Mouse (Mus musculus): Measurements from ENCODE around the gene Ttll6.
"Not testable (repeated sequence)": the region's sequence is repeated elsewhere in the genome, so short reads cannot be mapped to it uniquely, and the experiment has no call there.

Ttll6 gene

DNA sequence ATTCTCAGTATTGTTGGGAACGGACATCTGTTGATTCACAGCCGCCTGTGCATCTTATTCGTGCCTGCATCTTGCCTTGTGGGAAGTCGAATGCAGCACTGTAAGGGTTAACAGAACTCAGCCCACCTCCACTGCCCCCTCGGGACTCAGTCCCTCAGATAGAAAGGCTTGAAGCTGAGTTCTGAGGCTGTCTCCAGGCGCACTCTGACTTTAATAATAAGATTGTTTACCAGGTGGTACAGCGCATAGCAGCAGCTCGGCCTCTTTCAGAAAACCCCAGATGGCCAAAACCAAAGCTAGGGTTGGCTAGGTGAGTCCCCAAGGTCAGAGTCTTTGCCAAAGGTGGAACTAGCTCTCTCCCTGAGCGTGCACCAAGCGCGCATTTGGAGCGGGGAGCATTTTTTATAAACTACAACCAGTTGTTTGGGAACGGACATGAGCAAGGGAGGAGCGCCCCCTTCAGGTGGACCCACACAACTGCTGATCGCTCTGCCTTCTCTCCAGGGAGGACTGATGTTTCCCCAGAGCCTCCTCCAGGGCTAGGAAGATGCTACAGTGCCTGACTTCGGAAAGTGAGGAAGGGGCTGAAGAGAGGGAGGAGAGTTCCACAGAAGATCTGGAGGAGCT, at the start of gene Ttll6:
Gene Ttll6 (plus strand): TSS at position 548 of the 627 bp plus-strand sequence.
- peak; percentile 51 for DNase-seq (ENCODE audit: low read depth)

DNA sequence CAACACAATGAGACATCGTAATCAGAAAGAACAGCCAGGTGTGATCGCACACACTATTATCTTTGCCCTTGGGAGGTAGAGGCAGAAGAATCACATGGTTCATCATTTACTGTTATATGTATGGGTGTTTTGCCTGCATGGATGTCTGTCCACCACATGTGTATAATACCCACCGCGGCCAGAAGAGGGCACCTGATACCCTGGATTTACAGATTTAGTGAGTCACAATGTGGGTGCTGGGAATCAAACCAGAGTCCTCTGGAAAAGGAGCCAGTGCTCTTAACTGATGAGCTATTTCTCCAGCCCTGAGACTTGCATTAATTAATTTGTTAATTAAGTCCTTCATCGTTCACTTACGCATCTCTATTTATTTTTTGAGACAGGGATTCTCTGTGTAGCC, 45.6 kb upstream of the Ttll6 start:
- no peak for DNase-seq (ENCODE audit: low read depth)

DNA sequence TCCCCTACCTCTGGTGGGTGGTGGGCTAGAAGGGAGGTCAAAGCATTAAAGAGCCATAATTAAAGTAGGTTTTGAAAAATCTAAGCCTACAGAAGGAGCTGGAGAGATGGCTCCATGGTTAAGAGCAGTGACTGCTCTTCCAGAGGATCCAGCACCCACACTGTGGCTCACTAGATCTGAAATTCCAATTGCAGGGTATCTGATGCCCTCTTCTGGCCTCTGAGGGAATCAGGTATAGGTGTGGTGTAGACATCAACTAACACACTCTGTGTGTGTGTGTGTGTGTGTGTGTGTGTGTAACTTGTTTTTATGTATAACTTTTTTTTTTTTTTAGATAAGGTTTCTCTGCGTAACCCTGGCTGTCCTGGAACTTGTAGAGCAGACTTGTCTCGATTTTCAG, 42.5 kb upstream of the Ttll6 start:
- peak; percentile 50 for DNase-seq (ENCODE audit: low read depth)

DNA sequence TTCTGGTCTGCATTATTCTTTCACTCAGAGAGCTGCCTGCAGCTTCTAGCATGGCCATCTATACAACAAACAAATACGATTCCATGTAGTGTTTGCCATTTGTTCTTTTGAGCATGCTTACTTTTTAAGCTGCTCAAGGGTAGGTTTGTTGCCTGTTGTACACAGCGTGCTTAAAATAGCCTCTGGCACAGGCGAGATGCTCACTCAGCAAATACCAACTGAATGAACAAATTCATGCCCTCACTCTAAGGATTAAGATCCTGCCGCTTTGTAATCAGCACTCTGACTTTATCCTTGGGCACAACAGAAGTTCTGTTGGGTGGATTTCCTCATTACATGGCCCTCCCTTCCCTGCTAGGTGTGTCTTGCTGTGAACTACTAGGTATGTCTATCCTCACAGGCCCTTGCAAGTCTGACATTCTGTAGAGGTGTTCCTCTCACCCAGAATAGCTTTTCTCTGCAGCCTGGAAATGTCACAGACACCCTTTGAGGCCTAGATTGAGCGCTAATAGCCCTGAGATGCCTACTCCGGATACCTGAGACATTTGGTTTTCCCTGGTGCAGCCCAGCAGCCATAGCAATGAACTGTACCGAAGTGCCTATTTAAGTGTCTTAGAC, 40.8 kb upstream of the Ttll6 start:
- peak; percentile 27 for DNase-seq (ENCODE audit: low read depth)

DNA sequence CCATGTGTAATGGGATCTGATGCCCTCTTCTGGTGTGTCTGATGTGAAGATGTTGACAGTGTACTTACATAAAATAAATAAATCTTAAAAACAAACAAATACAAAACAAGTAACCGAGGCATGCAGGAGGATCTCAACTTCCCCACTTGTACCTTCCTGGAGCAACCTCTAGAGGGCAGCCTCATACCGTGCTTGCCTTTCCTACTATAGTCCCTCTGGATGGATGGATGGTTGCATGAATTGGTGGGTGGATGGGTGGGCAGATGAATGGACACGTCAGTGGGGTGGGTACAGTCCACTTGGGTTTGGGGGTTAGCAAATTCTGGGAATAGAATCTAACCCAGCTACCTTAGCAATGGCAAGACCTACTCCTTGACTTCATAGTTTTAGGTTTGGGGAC, 40.2 kb upstream of the Ttll6 start:
- DNase-seq (ENCODE audit: low read depth): peak; percentile 73

DNA sequence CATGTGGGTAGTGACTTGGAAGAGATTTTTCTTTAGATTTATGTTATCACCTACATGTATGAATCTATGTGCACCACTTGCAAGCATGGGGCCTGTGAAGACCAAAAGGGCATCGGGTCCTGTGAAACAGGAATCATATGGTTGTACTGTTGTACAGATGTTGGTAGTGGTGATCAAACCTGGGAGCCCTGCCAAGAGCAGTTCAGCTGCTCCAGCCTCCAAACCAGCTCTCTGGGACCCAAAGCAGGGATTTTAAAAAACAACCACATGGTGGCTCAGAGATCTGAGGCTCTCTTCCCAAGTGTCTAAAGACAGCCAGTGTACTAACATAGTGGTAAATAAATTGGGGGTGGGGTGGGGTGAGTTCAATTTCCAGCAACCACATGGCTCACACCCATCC, 25.2 kb upstream of the Ttll6 start:
- no peak for DNase-seq (ENCODE audit: low read depth)

DNA sequence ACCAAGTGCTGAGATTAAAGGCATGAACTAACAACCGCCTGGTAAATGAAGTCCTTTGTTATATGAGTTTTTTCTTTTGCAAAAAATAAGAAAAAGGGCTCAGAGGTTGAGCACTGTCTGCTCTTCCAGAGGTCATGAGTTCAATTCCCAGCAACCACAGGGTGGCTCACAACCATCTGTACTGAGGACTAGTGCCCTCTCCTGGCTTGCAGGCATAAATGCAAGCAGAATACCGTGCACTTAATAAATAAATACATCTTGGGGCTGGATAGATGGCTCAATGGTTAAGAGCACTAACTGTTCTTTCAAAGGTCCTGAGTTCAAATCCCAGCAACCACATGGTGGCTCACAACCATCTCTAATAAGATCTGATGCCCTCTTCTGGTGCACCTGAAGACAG, 22.6 kb upstream of the Ttll6 start:
- DNase-seq (ENCODE audit: low read depth): peak; percentile 35

DNA sequence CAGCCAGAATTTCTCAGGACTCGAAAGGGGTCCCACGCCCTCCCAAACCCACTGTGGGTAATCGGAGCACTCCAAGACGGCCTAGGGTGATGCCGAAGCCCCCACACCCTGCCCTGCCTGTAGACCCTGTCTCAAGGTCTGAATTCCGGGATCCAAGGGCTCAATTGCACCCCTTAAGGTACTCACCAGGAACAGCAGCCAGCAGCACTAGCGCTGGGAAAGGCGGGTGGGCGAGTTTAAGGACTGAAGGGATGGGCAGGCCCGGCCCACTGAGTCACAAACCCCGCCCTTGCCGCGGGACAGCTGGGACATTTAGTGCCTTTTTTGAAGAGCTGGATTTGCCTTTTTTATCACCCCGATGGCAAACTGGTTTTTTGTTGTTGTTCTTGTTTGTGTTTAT, 21.8 kb upstream of the Ttll6 start, which contains the start of gene Calcoco2:
Gene Calcoco2 (minus strand): TSS at position 214 of the 400 bp plus-strand sequence.
- no peak for DNase-seq (ENCODE audit: low read depth)

DNA sequence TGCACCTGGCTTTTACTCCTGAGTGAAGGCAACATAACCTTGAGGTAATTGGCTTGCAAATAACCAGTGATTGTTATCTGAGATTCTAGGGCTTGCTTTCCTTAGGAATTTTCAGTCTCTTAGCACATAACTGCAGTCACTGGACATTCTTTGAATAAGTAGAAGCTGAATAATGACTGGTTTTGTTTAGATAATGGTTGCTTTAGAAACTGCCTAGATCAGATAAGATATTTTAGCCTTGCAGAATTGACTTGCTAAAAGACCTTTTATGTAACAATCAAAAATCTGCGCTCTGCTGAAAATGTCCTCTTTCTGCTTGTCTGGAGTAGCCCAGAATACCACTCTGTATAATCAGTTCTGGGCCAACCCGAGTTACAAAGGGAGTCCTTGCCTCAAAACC, 19.5 kb upstream of the Ttll6 start:
- DNase-seq (ENCODE audit: low read depth): no peak

DNA sequence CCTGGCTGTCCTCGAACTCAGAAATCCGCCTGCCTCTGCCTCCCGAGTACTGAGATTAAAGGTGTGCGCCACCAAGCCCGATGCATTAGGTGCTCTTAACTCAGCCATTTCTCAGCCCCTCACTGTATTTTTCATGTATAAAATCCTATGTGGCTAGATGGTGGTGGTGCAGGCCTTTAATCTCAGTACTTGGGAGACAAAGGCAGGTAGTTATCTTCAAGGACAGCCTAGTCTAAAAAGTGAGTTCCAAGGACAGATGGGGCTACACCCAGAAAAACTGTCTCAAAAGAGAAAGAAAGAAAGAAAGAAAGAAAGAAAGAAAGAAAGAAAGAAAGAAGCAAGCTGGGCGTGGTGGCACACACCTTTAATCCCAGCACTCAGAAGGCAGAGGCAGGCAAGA, 18.2 kb upstream of the Ttll6 start:
- no peak for DNase-seq (ENCODE audit: low read depth)

DNA sequence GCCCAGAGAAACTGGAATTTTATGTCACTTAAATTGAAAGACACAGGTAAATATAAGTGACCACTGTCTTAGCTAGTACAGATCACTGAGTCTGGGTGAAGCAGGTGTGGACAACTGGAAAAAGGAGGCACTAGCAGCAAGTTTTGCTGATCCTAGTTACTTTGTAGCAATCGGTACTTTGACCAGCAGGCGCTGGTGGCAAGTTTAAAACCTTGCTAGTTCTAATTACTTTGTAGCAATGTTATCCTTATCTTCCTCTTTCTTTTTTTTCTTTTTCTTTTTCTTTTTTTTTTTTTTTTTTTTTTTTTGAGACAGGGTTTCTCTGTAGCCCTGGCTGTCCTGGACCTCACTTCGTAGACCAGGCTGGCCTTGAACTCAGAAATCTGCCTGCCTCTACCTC, 17.5 kb upstream of the Ttll6 start:
- no peak for DNase-seq (ENCODE audit: low read depth)

DNA sequence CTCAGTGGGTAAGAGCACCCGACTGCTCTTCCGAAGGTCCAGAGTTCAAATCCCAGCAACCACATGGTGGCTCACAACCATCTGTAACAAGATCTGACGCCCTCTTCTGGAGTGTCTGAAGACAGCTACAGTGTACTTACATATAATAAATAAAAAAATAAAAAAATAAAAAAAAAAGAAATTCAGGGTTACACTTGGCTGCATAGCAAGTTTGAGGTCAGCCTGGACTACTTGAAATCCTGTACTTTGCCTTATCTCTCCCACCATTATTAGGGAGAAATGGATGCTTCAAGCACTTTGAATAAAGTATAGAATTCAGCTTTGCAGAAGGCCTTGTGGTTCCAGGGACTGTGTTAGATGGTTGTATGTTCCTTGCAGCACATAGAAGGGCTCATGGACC, 16.7 kb upstream of the Ttll6 start:
- not testable (repeated sequence) for DNase-seq (ENCODE audit: low read depth)

DNA sequence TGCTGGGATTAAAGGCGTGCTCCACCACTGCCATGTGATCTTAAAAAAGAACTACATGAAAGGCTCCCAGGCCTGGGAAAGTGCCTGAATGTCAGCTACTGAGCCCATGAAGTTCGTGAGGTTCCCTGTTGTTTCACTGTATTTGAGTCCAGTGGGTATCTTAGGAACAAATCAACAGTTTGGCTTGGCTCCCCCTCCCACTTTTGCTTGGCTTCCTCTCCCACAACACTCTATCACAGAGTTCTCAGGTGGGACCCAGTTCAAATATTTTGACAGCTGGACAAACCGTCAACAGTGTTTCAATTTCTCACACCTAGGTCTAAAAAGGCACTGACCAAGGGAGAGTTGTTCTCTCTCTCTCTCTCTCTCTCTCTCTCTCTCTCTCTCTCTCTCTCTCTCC, 14.2 kb upstream of the Ttll6 start:
- DNase-seq (ENCODE audit: low read depth): no peak

DNA sequence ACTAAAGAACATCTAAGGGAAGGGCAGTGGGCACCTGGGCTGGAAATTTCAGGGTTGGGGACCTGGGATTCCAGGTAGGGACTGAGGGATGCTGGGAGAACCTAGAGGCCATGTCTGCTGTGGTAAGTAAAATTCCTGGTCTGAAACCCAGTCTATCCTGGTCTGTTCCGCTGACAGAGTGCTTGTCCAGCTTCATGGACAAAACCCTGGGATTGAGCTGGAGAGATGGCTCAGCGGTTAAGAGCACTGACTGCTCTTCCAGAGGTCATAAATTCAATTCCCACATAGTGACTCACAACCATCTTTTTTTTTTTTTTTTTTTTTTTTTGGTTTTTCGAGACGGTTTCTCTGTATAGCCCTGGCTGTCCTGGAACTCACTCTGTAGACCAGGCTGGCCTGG, 10.8 kb upstream of the Ttll6 start:
- DNase-seq (ENCODE audit: low read depth): not testable (repeated sequence)

DNA sequence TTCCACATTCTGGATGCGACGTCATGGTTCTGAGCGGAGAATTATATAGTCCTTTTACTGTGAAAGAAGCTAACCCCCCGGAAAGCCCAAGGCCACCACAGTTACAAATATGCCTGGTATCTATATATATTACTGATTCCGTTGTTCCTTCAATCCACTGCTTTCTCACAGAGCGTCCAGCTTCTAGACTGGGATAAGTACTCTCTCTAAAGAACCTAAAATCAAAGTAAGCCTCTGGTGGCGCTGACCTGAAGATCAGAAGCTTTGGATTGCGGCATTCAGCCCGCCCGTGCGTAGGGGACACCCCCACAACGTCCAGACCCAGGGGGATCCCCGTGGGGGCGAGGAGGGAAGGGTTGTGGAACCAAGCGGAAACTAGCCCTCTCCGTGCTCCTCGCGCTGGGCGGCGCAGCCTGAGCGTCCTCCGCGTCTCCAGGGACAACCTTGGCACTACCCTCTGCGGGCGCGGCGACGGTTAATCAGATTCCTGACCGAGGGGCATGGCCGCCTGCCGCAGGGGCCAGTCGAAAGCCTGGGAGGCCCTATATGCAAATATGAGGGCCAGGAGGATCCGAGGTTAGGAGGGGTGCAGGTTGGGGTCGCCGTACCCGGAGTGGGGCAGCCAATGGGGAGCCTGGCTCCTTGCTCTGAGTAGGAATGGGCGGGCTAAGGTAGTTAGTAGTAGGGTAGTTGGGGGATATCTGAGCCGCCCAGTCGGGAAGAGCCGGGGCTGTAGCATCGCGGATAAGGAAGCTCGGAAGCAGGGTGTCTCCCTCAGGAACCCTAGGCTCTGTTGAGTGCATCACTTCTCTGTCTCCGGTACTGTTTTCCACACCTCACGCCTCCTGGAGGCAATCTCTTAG, 9.3 kb upstream of the Ttll6 start:
- DNase-seq (ENCODE audit: low read depth): peak; percentile 11

DNA sequence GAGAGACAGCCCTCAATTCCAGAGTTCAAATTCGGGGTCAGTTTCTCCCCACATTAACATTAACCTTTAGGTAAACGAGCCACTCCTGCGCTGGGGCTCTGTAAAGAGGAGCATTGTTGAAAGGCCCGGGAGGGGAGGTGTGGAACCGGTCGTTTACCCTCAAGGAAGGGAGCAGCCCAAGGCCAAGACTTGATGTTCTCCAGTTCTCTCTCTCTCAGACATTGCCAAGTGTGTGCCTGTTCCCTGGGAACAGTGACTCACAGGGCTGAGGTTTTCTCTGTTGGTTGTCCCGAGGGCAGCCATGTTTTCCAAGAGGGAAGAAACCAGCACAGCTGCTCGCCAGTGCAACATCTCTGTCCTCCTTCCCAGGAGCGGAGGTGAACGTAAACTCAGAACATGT, 3.0 kb upstream of the Ttll6 start:
- no peak for DNase-seq (ENCODE audit: low read depth)

DNA sequence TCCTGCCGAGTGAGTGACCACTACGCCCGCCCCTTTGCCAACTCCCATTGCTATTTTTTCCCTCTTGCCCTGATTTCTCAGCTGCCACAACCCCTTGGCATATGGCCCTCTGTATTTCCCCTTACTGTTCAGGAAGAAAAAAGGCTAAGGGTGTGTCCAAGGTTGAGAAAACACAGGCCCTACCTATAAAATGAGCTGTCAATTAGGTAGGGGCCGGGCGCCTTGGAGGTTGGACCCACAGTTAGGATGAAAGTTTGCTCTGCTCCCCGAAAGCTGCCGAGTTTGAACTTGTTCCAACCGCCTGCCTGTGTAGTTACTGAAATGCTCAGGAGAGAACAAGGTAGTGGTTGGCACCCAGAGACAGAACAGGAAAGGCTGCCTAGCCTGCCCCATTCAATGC, 2.3 kb downstream of the Ttll6 start:
- DNase-seq (ENCODE audit: low read depth): no peak

DNA sequence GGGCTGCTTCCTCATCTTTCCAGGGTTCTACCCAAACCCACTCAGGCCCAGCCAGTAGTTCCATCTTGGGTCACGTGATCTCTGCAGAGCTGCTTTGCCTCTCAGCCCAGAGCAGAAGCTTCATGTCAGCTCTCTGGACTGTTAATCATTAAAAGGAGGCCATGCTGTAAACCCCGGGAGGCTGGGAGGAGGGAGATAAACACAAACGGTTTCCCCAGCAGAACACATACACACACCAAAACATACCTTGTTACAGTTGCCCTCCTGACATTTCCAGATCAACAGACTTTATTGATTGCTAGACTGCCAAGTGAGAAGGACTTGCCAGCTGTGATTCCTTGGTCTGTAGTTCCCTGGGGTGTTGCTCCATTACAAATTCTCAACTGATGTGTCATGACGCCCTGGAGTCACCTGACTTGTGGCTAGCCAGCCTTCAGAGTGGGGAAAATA, 7.2 kb downstream of the Ttll6 start:
- no peak for DNase-seq (ENCODE audit: low read depth)

DNA sequence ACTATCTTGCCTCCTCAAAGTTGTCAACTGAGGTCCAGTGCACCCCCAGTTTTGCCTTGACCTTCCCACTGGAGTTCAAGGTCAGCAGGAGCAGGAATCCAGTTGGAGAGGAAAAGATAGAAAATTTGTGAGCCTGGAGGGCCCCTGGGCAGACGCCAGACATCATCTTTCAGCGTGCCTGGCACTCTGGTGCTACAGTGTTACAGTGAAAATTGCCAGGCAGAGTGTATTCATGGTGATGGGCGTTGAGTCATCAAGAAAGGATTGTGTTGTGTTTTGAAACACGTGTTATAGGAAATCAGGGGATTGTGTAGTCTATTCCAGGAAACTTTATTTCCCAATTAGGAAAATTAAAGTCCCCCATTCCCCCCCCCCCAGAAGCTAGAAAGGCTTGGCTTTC, 10.2 kb downstream of the Ttll6 start:
- no peak for DNase-seq (ENCODE audit: low read depth)

DNA sequence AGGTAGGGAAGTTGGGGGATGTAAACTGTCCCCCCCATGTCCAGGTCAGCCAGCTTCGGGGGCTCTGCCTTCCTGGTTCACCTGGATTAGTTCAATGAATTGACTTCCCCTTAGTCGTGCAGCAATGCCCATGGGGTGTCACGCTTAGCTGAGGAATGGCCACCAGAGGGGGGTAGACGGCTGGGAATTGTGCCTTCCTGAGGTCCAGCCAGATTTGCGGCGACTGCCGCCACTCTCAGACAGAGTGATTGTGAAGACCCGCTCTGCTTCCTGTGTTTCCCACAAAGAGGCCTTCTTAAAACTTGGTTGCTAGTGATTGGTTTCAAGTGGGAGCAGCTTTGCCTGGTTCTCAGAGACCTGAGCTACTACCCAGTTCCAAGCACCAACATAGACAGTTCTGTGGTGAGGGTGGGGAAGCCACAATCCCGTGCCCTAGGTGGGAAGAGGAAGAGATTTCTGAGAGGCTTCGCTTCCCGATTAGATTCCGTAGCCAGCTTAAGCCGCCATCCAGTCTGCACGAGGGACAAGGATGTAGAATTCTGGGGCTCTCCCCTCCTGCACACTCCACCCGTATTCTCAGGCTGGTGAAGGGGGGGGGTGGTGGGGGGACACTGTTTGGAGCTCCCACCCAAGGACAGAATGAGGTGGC, 12.2 kb downstream of the Ttll6 start:
- peak; percentile 73 for DNase-seq (ENCODE audit: low read depth)

DNA sequence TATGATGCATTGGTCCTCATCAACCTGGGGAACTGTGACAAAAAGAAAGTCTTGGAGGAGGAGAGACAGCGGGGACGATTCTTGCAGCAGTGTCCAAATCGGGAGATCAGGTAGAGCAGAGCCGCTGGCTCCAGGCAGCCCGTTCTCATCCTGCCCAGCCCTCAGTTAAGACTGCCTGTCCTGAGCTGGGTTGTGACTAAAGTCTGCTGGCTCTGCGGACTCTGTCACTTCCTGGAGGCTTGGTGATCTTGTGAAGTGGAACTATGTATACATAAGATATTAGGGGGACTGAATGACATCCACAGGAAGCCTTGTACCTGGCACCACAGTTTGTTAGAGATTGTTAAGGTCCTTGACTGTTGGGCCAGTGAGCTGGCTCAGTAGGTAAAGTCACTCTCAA, 13.9 kb downstream of the Ttll6 start:
- no peak for DNase-seq (ENCODE audit: low read depth)

DNA sequence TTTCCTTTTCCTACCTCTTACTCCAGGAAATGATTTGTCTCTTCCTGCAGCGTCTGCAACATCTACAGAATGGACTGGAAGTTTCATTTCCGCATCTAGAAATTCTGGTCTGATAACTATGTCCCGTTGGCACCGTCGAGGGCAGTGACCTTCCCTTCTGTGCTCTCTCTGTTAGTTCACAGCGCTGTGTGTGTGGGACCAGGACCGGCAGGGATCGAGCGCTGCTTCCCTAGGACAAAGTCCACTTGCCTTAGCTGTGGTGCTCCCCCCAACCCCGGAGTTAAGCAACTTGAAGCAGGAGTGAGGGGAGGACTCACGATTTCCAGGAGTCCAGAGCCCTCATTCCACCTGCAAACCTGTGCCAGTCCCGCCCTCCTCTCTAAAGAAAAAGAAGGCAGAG, 31.2 kb downstream of the Ttll6 start:
- DNase-seq (ENCODE audit: low read depth): no peak

DNA sequence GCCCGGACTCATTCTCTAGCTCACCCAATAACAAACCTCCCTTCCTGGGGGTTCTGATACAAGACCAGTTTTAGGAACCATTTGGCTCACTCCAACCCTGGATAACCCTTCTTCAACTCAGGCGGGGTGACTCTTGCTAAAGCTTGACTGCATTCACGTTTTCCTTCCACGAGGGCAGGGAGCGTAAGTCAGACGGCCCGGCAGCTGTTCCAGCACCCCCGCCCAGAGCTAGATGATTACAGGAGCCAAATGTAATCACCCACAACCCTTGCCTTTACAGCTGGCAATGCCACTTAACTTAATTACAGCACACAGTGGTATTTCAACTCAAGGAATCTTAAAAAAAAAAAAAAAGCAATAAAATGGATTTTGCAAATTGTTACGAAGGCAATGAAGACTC, 34.5 kb downstream of the Ttll6 start:
- DNase-seq (ENCODE audit: low read depth): no peak
